Mouse (Mus musculus) regulatory T cell (primary cell): ENCODE data around the gene Rbm31y.
"Not testable (repeated sequence)": the region's sequence is repeated elsewhere in the genome, so short reads cannot be mapped to it uniquely, and the experiment has no call there.

Experiments
- in situ Hi-C: fragments of 300-600 bp; cut with MboI, MseI; formaldehyde crosslinking; loops from one replicate; pipeline ENCODE4 v1.15.1; 2025; ENCODE audit warnings: high pct_unique_total_duplicates

Rbm31y gene

DNA sequence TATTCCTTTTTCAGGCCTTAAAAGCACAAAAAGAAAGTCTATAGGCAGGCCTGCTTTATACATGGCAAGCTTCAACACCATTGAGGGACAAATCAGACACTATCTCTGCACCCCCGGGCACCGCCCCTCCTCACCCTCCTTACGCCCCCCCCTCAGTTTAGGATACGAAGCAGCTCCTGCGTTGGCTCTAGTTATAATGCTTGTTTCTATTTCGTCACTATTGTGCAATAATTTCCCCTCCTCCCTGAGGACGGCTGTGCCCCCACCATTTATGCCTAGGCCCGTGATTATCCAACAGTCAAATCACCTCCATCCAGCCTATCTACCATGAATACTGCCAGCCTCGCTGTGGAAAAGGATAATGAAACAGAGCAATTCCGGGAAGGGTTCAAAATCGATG is at the start of gene Rbm31y:
Gene Rbm31y, plus strand, starts transcription at position 301 of the 400 bp plus-strand sequence.
- in situ Hi-C loops, result not testable (repeated sequence)
